In genomic region chr5:138753269-138753668, GRCm38 (mm10) we compare ENCODE assay signal across 9 mouse cellular contexts. TPM values are rescaled to one million over a fixed set of nuclear protein-coding genes. Genes with fewer than 3 reads are reported as not detected.
DNase-seq lines count a peak whose midpoint lies in the region; ATAC-seq and TF ChIP-seq lines count a peak whose summit lies in the region.
"Had no signal": no experiment of that assay in that cellular context is flagged by ENCODE, and none has a peak within 500 bp of the region (broad histone marks: within the 10 kb centered on the region; RNA-seq: fewer than 3 reads in every experiment).

No protein-coding gene starts in this region.

- no peak overlapping the region for H3K9ac ChIP-seq in intestine, embryonic 15.5 days
- no peak overlapping the region for H3K9ac ChIP-seq in intestine, embryonic 16.5 days (ENCODE audit: low read depth, low read length)
- H3K9ac ChIP-seq in embryonic facial prominence, embryonic 12.5 days: 0 out of 2 replicates have a peak overlapping the region, but pooled peaks have one; percentile 76
- peak overlapping the region; percentile 91 for H3K9ac ChIP-seq in hindbrain, embryonic 12.5 days

- peaks cover 38% of the 10 kb centered on the region for H3K4me1 ChIP-seq in intestine, embryonic 15.5 days (replicated peaks)
- peaks cover 25% of the 10 kb centered on the region for H3K4me1 ChIP-seq in intestine, embryonic 16.5 days (ENCODE audit: control insufficient read depth, insufficient read depth, low read length)
- H3K4me1 ChIP-seq in embryonic facial prominence, embryonic 12.5 days: peaks cover 22% of the 10 kb centered on the region
- H3K4me1 ChIP-seq in hindbrain, embryonic 12.5 days: peaks cover 43% of the 10 kb centered on the region

- WGBS in intestine, embryonic 15.5 days: 65% methylated on average over 4 of the region's 4 CpGs
- WGBS in intestine, embryonic 16.5 days: 72% methylated on average over 4 of the region's 4 CpGs
- 66% methylated on average over 4 of the region's 4 CpGs for WGBS in embryonic facial prominence, embryonic 12.5 days
- 71% methylated on average over 4 of the region's 4 CpGs for WGBS in hindbrain, embryonic 12.5 days

- no peak for TF ChIP-seq POLR2A in myocyte (IDR thresholded peaks at IDR 0.05; ENCODE audit: insufficient read length, low read depth)

- no peaks in the 10 kb centered on the region for H3K36me3 ChIP-seq in intestine, embryonic 15.5 days
- no peaks in the 10 kb centered on the region for H3K36me3 ChIP-seq in intestine, embryonic 16.5 days (ENCODE audit: control insufficient read depth, insufficient read depth, low read length)
- H3K36me3 ChIP-seq in embryonic facial prominence, embryonic 12.5 days: no peaks in the 10 kb centered on the region
- H3K36me3 ChIP-seq in hindbrain, embryonic 12.5 days: no peaks in the 10 kb centered on the region
- H3K36me3 ChIP-seq in myocyte (ENCODE audit: control insufficient read depth, insufficient read depth): peaks cover 5% of the 10 kb centered on the region

- ATAC-seq in intestine, embryonic 15.5 days: no peak
- no peak for ATAC-seq in intestine, embryonic 16.5 days
- ATAC-seq in embryonic facial prominence, embryonic 12.5 days (ENCODE audit: insufficient number of reproducible peaks, insufficient read depth, low FRiP score, low TSS enrichment): no peak
- no peak for ATAC-seq in hindbrain, embryonic 12.5 days (ENCODE audit: low FRiP score)
- ATAC-seq: CD4-positive, CD25-positive, alpha-beta regulatory T cell, adult 4 months had no signal

- no peak for DNase-seq in testis, postnatal 10 days (ENCODE audit: low spot score)
- no peak for DNase-seq in ovary, postnatal 14 days (ENCODE audit: low spot score)
- DNase-seq in frontal cortex, postnatal 36 days (ENCODE audit: low spot score in 2 of 2): no peak

- peak overlapping the region; percentile 97; the same call in 1 of the 2 replicates for H3K4me2 ChIP-seq in intestine, embryonic 15.5 days (replicated peaks)
- H3K4me2 ChIP-seq in intestine, embryonic 16.5 days (ENCODE audit: low read depth, low read length): no peak overlapping the region
- peak overlapping the region; percentile 97 for H3K4me2 ChIP-seq in embryonic facial prominence, embryonic 12.5 days (replicated peaks)
- H3K4me2 ChIP-seq in hindbrain, embryonic 12.5 days (replicated peaks): peak overlapping the region; percentile 93
- H3K4me2 ChIP-seq in myocyte (ENCODE audit: low read depth): peak overlapping the region; percentile 91

- no peak overlapping the region for H3K4me3 ChIP-seq in intestine, embryonic 15.5 days (replicated peaks)
- no peak overlapping the region for H3K4me3 ChIP-seq in intestine, embryonic 16.5 days (ENCODE audit: low read length)
- H3K4me3 ChIP-seq in embryonic facial prominence, embryonic 12.5 days: no peak overlapping the region
- H3K4me3 ChIP-seq in hindbrain, embryonic 12.5 days: peak overlapping the region; percentile 67; the same call in 1 of the 2 replicates
- peak overlapping the region; percentile 66 for H3K4me3 ChIP-seq in myocyte

- no peak overlapping the region for H3ac ChIP-seq in myocyte (ENCODE audit: control insufficient read depth, insufficient read length)

- H3K27ac ChIP-seq in intestine, embryonic 15.5 days: no peak overlapping the region
- H3K27ac ChIP-seq in intestine, embryonic 16.5 days (ENCODE audit: low read length): no peak overlapping the region
- no peak overlapping the region for H3K27ac ChIP-seq in embryonic facial prominence, embryonic 12.5 days
- H3K27ac ChIP-seq in hindbrain, embryonic 12.5 days: no peak overlapping the region

- peaks cover 20% of the 10 kb centered on the region for H3K79me2 ChIP-seq in myocyte (ENCODE audit: control insufficient read depth, insufficient read depth)

- peaks cover 20% of the 10 kb centered on the region for H3K27me3 ChIP-seq in intestine, embryonic 15.5 days (replicated peaks)
- H3K27me3 ChIP-seq in intestine, embryonic 16.5 days (replicated peaks; ENCODE audit: control insufficient read depth, insufficient read depth, low read length): peaks cover 11% of the 10 kb centered on the region; the same call in 1 of the 2 replicates
- peaks cover 66% of the 10 kb centered on the region for H3K27me3 ChIP-seq in embryonic facial prominence, embryonic 12.5 days
- peaks cover 25% of the 10 kb centered on the region for H3K27me3 ChIP-seq in hindbrain, embryonic 12.5 days
- H3K27me3 ChIP-seq in myocyte (ENCODE audit: control insufficient read depth, insufficient read depth, insufficient read length): no peaks in the 10 kb centered on the region

- no peaks in the 10 kb centered on the region for H3K9me3 ChIP-seq in intestine, embryonic 15.5 days
- H3K9me3 ChIP-seq in intestine, embryonic 16.5 days (ENCODE audit: control insufficient read depth, low read length): no peaks in the 10 kb centered on the region
- H3K9me3 ChIP-seq in embryonic facial prominence, embryonic 12.5 days: no peaks in the 10 kb centered on the region
- H3K9me3 ChIP-seq in hindbrain, embryonic 12.5 days (replicated peaks): no peaks in the 10 kb centered on the region

TF ChIP-seq in myocyte, 11 proteins besides CTCF, POLR2A, EP300 and RAD21:
- TF ChIP-seq MYOD1 (IDR thresholded peaks at IDR 0.05; ENCODE audit: control insufficient read depth in 1 of 3, insufficient read length in 2 of 3, low read depth in 2 of 3) (peak in 2 of 3 experiments; percentile 89 to 93), USF1 (IDR thresholded peaks at IDR 0.05; ENCODE audit: low read depth) (no peak), E2F4 (IDR thresholded peaks at IDR 0.05; ENCODE audit: insufficient read depth) (no peak), MAX (IDR thresholded peaks at IDR 0.05; ENCODE audit: low read depth) (no peak), TCF3 (IDR thresholded peaks at IDR 0.05; ENCODE audit: insufficient read length, low read depth) (no peak)

RNA-seq across cellular contexts. Expression of gene Fam20c, which starts 1.0 kb away (rescaled TPM):
- polyA plus RNA-seq in intestine, embryonic 15.5 days (2015; fragmentation: Nextera tagmentation; extraction: Ambion mirVana): 7.3 and 8.2 TPM in 2 replicates
- 3.4 and 3.6 TPM in 2 replicates for polyA plus RNA-seq in intestine, embryonic 16.5 days (2015; fragmentation: Nextera tagmentation; extraction: Ambion mirVana)
- polyA plus RNA-seq in embryonic facial prominence, embryonic 12.5 days (2016; fragmentation: Nextera tagmentation; extraction: Ambion mirVana): 7.0 and 7.1 TPM in 2 replicates
- 44.1 and 45.8 TPM in 2 replicates for polyA plus RNA-seq in hindbrain, embryonic 12.5 days (2016; fragmentation: Nextera tagmentation; extraction: Ambion mirVana)
- polyA plus RNA-seq in myocyte (2012; fragmentation: generic; extraction: Trizol): 37.5 TPM
- polyA plus RNA-seq: CD4-positive, CD25-positive, alpha-beta regulatory T cell, adult 4 months had no signal

Comparison
In these comparisons a context has a peak if more than half of its experiments do, and no peak if none do; other contexts are left out.
1. H3K4me3 ChIP-seq: peak in hindbrain, embryonic 12.5 days (single experiment) and myocyte (single experiment); none in intestine, embryonic 15.5 days (single experiment), intestine, embryonic 16.5 days (single experiment) and embryonic facial prominence, embryonic 12.5 days (single experiment).
2. H3K9ac ChIP-seq: peak in embryonic facial prominence, embryonic 12.5 days (single experiment) and hindbrain, embryonic 12.5 days (single experiment); none in intestine, embryonic 15.5 days (single experiment) and intestine, embryonic 16.5 days (single experiment).